In genomic region chr7:128031403-128031976, GRCm38 (mm10) we compare ENCODE assay signal across 8 mouse cellular contexts. TPM values are rescaled to one million over a fixed set of nuclear protein-coding genes. Genes with fewer than 3 reads are reported as not detected.
DNase-seq lines count a peak whose midpoint lies in the region; ATAC-seq and TF ChIP-seq lines count a peak whose summit lies in the region.

No protein-coding gene starts in this region.

- no peak for TF ChIP-seq POLR2A in CH12.LX (IDR thresholded peaks at IDR 0.05; ENCODE audit: low read depth, low read length)

- dilution Hi-C loops in CH12.LX (cut with MboI; ENCODE audit: extremely low pct_ligation_motif_present, extremely low pct_unique_long_range_greater_than_20kb, low sequenced_read_pairs) = no loop called here

- no peak overlapping the region for H3K4me3 ChIP-seq in forebrain, embryonic 10.5 days
- no peak overlapping the region for H3K4me3 ChIP-seq in forebrain, embryonic 13.5 days
- no peak overlapping the region for H3K4me3 ChIP-seq in CH12.LX (replicated peaks in 1 of 3; ENCODE audit: low read depth in 2 of 3, low read length in 2 of 3, poor library complexity in 1 of 3)
- H3K4me3 ChIP-seq in liver, embryonic 13.5 days (replicated peaks) = no peak overlapping the region

- ATAC-seq in forebrain, embryonic 13.5 days = no peak
- ATAC-seq in liver, embryonic 13.5 days (ENCODE audit: low read depth) = peak; percentile 92

- H3K4me2 ChIP-seq in forebrain, embryonic 13.5 days = no peak overlapping the region
- H3K4me2 ChIP-seq in CH12.LX (ENCODE audit: insufficient read depth, low read depth, poor library complexity, severe bottlenecking) = peak overlapping the region; percentile 56; the same call in 1 of the 2 replicates
- no peak overlapping the region for H3K4me2 ChIP-seq in liver, embryonic 13.5 days

- in situ Hi-C loops in CH12.LX (cut with MboI; ENCODE audit: low pct_ligation_motif_present, low pct_unique_long_range_greater_than_20kb, low sequenced_read_pairs) = no loop called here

- TF ChIP-seq RAD21 in CH12.LX (IDR thresholded peaks at IDR 0.05; ENCODE audit: low read depth, low read length) = no peak

- no peaks in the 10 kb centered on the region for H3K9me3 ChIP-seq in forebrain, embryonic 10.5 days
- no peaks in the 10 kb centered on the region for H3K9me3 ChIP-seq in forebrain, embryonic 13.5 days (replicated peaks)
- H3K9me3 ChIP-seq in CH12.LX (replicated peaks; ENCODE audit: low read length) = no peaks in the 10 kb centered on the region
- H3K9me3 ChIP-seq in liver, embryonic 13.5 days (replicated peaks) = no peaks in the 10 kb centered on the region

- H3K36me3 ChIP-seq in forebrain, embryonic 10.5 days (replicated peaks) = no peaks in the 10 kb centered on the region
- H3K36me3 ChIP-seq in forebrain, embryonic 13.5 days (ENCODE audit: poor library complexity, severe bottlenecking) = no peaks in the 10 kb centered on the region
- H3K36me3 ChIP-seq in CH12.LX (replicated peaks in 1 of 2; ENCODE audit: control insufficient read depth in 1 of 2, insufficient read depth in 1 of 2, low read length in 1 of 2) = no peaks in the 10 kb centered on the region
- H3K36me3 ChIP-seq in liver, embryonic 13.5 days = no peaks in the 10 kb centered on the region

- no peaks in the 10 kb centered on the region for H3K79me2 ChIP-seq in CH12.LX (replicated peaks; ENCODE audit: control insufficient read depth, extremely low read depth, insufficient read depth, poor library complexity, severe bottlenecking)

- DNase-seq in forebrain, embryonic 10.5 days (ENCODE audit: extremely low spot score, low spot score) = peak; percentile 47
- DNase-seq in CH12.LX (ENCODE audit: extremely low read depth) = peak; percentile 38
- DNase-seq in forelimb bud, embryonic 11.5 days (ENCODE audit: low read depth, low spot score) = peak; percentile 67
- peak; percentile 39 for DNase-seq in liver, embryonic 13.5 days
- no peak for DNase-seq in frontal cortex, postnatal 10 days (ENCODE audit: low spot score in 2 of 2)
- DNase-seq in right cerebral cortex, postnatal 4 days = no peak
- no peak for DNase-seq in cerebellum, adult 9-10 months

- H3K4me1 ChIP-seq in forebrain, embryonic 10.5 days = no peaks in the 10 kb centered on the region
- no peaks in the 10 kb centered on the region for H3K4me1 ChIP-seq in forebrain, embryonic 13.5 days
- no peaks in the 10 kb centered on the region for H3K4me1 ChIP-seq in CH12.LX (ENCODE audit: control insufficient read depth in 1 of 2, insufficient read depth in 2 of 2)
- H3K4me1 ChIP-seq in liver, embryonic 13.5 days (replicated peaks) = no peaks in the 10 kb centered on the region; the same call in 1 of the 2 replicates

- 33% methylated on average over 9 of the region's 9 CpGs for WGBS in forebrain, embryonic 10.5 days
- WGBS in forebrain, embryonic 13.5 days = 39% methylated on average over 9 of the region's 9 CpGs
- 45% methylated on average over 9 of the region's 9 CpGs for WGBS in liver, embryonic 13.5 days (ENCODE audit: insufficient replicate concordance)

- H3K27me3 ChIP-seq in forebrain, embryonic 10.5 days (ENCODE audit: poor library complexity, severe bottlenecking) = no peaks in the 10 kb centered on the region
- H3K27me3 ChIP-seq in forebrain, embryonic 13.5 days = no peaks in the 10 kb centered on the region
- peaks cover 2% of the 10 kb centered on the region for H3K27me3 ChIP-seq in CH12.LX (replicated peaks)
- no peaks in the 10 kb centered on the region for H3K27me3 ChIP-seq in liver, embryonic 13.5 days

- no peak overlapping the region for H3K27ac ChIP-seq in forebrain, embryonic 10.5 days
- no peak overlapping the region for H3K27ac ChIP-seq in forebrain, embryonic 13.5 days
- no peak overlapping the region for H3K27ac ChIP-seq in CH12.LX (ENCODE audit: insufficient read depth, low read depth)
- H3K27ac ChIP-seq in liver, embryonic 13.5 days = no peak overlapping the region

- TF ChIP-seq CTCF in CH12.LX (conservative IDR thresholded peaks at IDR 0.05 in 1 of 2, IDR thresholded peaks at IDR 0.05 in 1 of 2; ENCODE audit: low read depth in 2 of 2, low read length in 2 of 2) = no peak

- H3K9ac ChIP-seq in forebrain, embryonic 13.5 days = no peak overlapping the region
- no peak overlapping the region for H3K9ac ChIP-seq in CH12.LX (ENCODE audit: insufficient read depth, low read depth)
- H3K9ac ChIP-seq in liver, embryonic 13.5 days = no peak overlapping the region

- TF ChIP-seq EP300 in CH12.LX (IDR thresholded peaks at IDR 0.05; ENCODE audit: low read length) = no peak

TF ChIP-seq in CH12.LX, 34 proteins besides CTCF, POLR2A, EP300 and RAD21:
- TF ChIP-seq CHD2 (IDR thresholded peaks at IDR 0.05; ENCODE audit: low read length) (peak; percentile 59), ZNF384 (IDR thresholded peaks at IDR 0.05; ENCODE audit: low read depth, low read length) (peak; percentile 68), E2F4 (IDR thresholded peaks at IDR 0.05; ENCODE audit: insufficient replicate concordance, low read depth, low read length) (no peak), KAT2A (IDR thresholded peaks at IDR 0.05; ENCODE audit: insufficient replicate concordance, low read length) (peak; percentile 67; the same call in 1 of the 2 replicates), MYC (IDR thresholded peaks at IDR 0.05; ENCODE audit: low read depth, low read length) (0 out of 2 replicates have a peak, but pooled peaks have one; percentile 28), HCFC1 (IDR thresholded peaks at IDR 0.05; ENCODE audit: low read depth, low read length) (peak; percentile 90)

RNA-seq across cellular contexts. Expression of gene Trim72, which starts 27.7 kb away (rescaled TPM):
- not detected in 2 replicates for polyA plus RNA-seq in forebrain, embryonic 10.5 days (2016; fragmentation: Nextera tagmentation; extraction: Ambion mirVana)
- polyA plus RNA-seq in forebrain, embryonic 13.5 days (2015; fragmentation: Nextera tagmentation; extraction: Ambion mirVana) = not detected in 2 replicates
- total RNA-seq in CH12.LX (2012; rRNA removed) = 0.13 TPM in 1 of 2 replicates, not detected in the other
- total RNA-seq in CH12.LX (2014; rRNA removed) = not detected in 2 replicates
- not detected in 2 replicates for polyA plus RNA-seq in CH12.LX (2012; ENCODE audit: insufficient read length, low read depth)
- polyA plus RNA-seq in liver, embryonic 13.5 days (2015; fragmentation: Nextera tagmentation; extraction: Ambion mirVana) = not detected in 2 replicates

RNA-seq across cellular contexts. Expression of gene Itgam, which starts 30.9 kb away (rescaled TPM):
- polyA plus RNA-seq in forebrain, embryonic 10.5 days (2016; fragmentation: Nextera tagmentation; extraction: Ambion mirVana) = 0.33 and 0.40 TPM in 2 replicates
- 0.36 and 0.40 TPM in 2 replicates for polyA plus RNA-seq in forebrain, embryonic 13.5 days (2015; fragmentation: Nextera tagmentation; extraction: Ambion mirVana)
- total RNA-seq in CH12.LX (2012; rRNA removed) (0.13 TPM in 2 replicates), CH12.LX (2014; rRNA removed) (0.48 and 0.50 TPM in 2 replicates)
- 1.1 TPM in 2 replicates for polyA plus RNA-seq in CH12.LX (2012; ENCODE audit: insufficient read length, low read depth)
- 1.8 TPM in 2 replicates for polyA plus RNA-seq in liver, embryonic 13.5 days (2015; fragmentation: Nextera tagmentation; extraction: Ambion mirVana)

RNA-seq across cellular contexts. Expression of gene Gm49368, which starts 31.0 kb away (rescaled TPM):
- polyA plus RNA-seq in forebrain, embryonic 10.5 days (2016; fragmentation: Nextera tagmentation; extraction: Ambion mirVana) = not detected in 2 replicates
- not detected in 2 replicates for polyA plus RNA-seq in forebrain, embryonic 13.5 days (2015; fragmentation: Nextera tagmentation; extraction: Ambion mirVana)
- total RNA-seq in CH12.LX (2012; rRNA removed) (not detected in 2 replicates), CH12.LX (2014; rRNA removed) (not detected in 2 replicates)
- polyA plus RNA-seq in CH12.LX (2012; ENCODE audit: insufficient read length, low read depth) = not detected in 2 replicates
- polyA plus RNA-seq in liver, embryonic 13.5 days (2015; fragmentation: Nextera tagmentation; extraction: Ambion mirVana) = not detected in 2 replicates

RNA-seq across cellular contexts. Expression of gene Pycard, which starts 37.8 kb away (rescaled TPM):
- 6.3 and 6.6 TPM in 2 replicates for polyA plus RNA-seq in forebrain, embryonic 10.5 days (2016; fragmentation: Nextera tagmentation; extraction: Ambion mirVana)
- 3.2 and 3.9 TPM in 2 replicates for polyA plus RNA-seq in forebrain, embryonic 13.5 days (2015; fragmentation: Nextera tagmentation; extraction: Ambion mirVana)
- 51.1 and 52.5 TPM in 2 replicates for total RNA-seq in CH12.LX (2012; rRNA removed)
- total RNA-seq in CH12.LX (2014; rRNA removed) = 5.1 and 5.3 TPM in 2 replicates
- 8.1 and 10.3 TPM in 2 replicates for polyA plus RNA-seq in CH12.LX (2012; ENCODE audit: insufficient read length, low read depth)
- 23.7 and 31.2 TPM in 2 replicates for polyA plus RNA-seq in liver, embryonic 13.5 days (2015; fragmentation: Nextera tagmentation; extraction: Ambion mirVana)

Comparison
In these comparisons a context has a peak if more than half of its experiments do, and no peak if none do; other contexts are left out.
1. DNase-seq: peak in forebrain, embryonic 10.5 days (single experiment), CH12.LX (single experiment), forelimb bud, embryonic 11.5 days (single experiment) and liver, embryonic 13.5 days (single experiment); none in frontal cortex, postnatal 10 days (0 of 2), right cerebral cortex, postnatal 4 days (single experiment) and cerebellum, adult 9-10 months (single experiment).